Mouse (Mus musculus): ENCODE data around the gene Map3k20. TPM values are rescaled to one million over a fixed set of nuclear protein-coding genes. Genes with fewer than 3 reads are reported as not detected.

The Map3k20 gene
- polyA plus RNA-seq, 1 experiment from 2014 or later, result 7.5 TPM

DNA sequence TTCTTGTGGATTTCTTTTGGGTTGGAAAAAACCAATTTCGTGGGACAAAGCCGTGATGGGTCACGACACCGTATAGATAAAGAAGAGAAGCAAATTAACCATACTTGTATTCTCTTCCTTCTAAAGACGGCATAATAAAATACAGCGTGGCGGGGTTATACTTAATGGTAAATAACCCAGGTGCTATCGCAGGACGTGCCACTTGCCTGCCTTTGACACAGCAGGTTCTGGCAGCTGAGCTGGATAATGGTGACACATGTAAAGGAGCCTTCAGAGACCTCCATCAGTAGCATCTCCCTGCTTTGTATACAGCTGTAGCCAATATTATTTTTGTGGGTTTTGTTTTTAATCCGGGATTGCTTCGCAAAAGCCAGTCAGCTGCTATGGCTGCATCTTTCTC, 141.9 kb downstream of the Map3k20 start:
- 82% methylated on average over 11 of the region's 11 CpGs for WGBS (ENCODE audit: insufficient replicate concordance)
- Histone ChIP-seq H3K9ac (no peak overlapping the region), H3K4me3 (replicated peaks) (no peak overlapping the region), H3K36me3 (replicated peaks) (no peaks in the 10 kb centered on the region), H3K4me1 (replicated peaks) (no peaks in the 10 kb centered on the region), H3K27me3 (no peaks in the 10 kb centered on the region), H3K9me3 (replicated peaks) (no peaks in the 10 kb centered on the region), H3K27ac (replicated peaks) (no peak overlapping the region), H3K4me2 (no peak overlapping the region)
- ATAC-seq (ENCODE audit: insufficient read depth), result no peak

DNA sequence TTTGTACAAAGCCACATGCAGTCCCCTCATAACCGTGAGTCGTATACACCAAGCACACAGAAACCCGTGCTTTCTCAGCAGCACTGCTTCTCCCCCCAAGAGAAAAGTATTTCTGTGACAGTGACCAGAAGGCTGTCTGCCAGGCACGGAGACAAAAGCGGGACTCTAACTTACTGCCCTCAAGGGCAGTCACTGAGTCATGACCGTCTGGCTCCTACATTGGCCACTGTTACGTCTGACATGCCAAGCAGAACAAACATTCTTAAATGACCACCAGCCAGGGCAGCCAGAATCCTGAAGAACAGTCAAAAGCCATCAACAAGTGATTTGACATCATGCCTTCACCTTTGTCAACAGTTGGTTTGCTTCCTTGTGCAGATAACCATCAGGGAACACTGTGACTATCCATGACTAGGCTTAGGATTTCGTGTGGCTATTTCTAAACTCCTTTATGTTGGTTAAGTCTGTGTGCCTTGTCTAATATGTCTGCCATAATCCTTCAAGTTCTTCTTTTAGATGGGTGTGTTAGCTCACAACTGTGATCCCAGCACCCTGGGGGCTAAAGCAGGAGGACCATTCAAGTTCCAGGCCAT, 153.6 kb downstream of the Map3k20 start:
- Histone ChIP-seq H3K9me3 (replicated peaks) (no peaks in the 10 kb centered on the region), H3K27ac (replicated peaks) (no peak overlapping the region), H3K9ac (no peak overlapping the region), H3K36me3 (replicated peaks) (peaks cover 40% of the 10 kb centered on the region), H3K4me3 (replicated peaks) (no peak overlapping the region), H3K4me2 (no peak overlapping the region), H3K4me1 (replicated peaks) (no peaks in the 10 kb centered on the region), H3K27me3 (no peaks in the 10 kb centered on the region)
- WGBS (ENCODE audit: insufficient replicate concordance), result 78% methylated on average over 8 of the region's 8 CpGs
- ATAC-seq (ENCODE audit: insufficient read depth), result no peak

GRCm38 (mm10) chr2:72441010-72441409, 155.6 kb downstream of the Map3k20 start:
- no peaks in the 10 kb centered on the region for H3K4me1 ChIP-seq (replicated peaks)
- no peak overlapping the region for H3K4me3 ChIP-seq (replicated peaks)
- H3K9ac ChIP-seq, result no peak overlapping the region
- no peak for ATAC-seq (ENCODE audit: insufficient read depth)
- H3K4me2 ChIP-seq, result no peak overlapping the region
- 86% methylated on average over 9 of the region's 9 CpGs for WGBS (ENCODE audit: insufficient replicate concordance)
- no peaks in the 10 kb centered on the region for H3K9me3 ChIP-seq (replicated peaks)
- H3K36me3 ChIP-seq (replicated peaks), result peaks cover 23% of the 10 kb centered on the region
- no peaks in the 10 kb centered on the region for H3K27me3 ChIP-seq
- no peak overlapping the region for H3K27ac ChIP-seq (replicated peaks)

DNA sequence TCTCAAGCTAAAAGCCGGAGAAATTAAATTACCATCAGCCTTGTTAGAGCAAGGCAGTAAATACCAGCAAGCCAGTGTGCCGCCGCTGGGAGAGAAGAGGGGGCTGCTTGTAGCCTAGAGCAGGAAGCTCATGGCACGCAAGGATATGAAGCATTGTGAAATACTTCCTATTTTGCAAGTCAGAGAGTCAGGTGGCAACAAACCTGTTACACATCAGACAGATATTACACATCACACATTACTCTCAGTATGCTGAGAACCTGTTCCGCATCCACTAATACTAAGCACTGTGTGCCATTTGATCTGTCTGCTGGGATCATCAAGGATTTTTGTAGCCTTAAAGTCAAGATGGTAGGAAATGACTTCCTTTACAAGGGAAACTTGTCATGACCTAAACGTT, 157.4 kb downstream of the Map3k20 start:
- H3K4me3 ChIP-seq (replicated peaks), result no peak overlapping the region
- no peaks in the 10 kb centered on the region for H3K9me3 ChIP-seq (replicated peaks)
- no peak overlapping the region for H3K4me2 ChIP-seq
- H3K9ac ChIP-seq, result no peak overlapping the region
- peaks cover 23% of the 10 kb centered on the region for H3K36me3 ChIP-seq (replicated peaks)
- ATAC-seq (ENCODE audit: insufficient read depth), result no peak
- 65% methylated on average over 6 of the region's 6 CpGs for WGBS (ENCODE audit: insufficient replicate concordance)
- H3K27me3 ChIP-seq, result no peaks in the 10 kb centered on the region
- no peak overlapping the region for H3K27ac ChIP-seq (replicated peaks)
- H3K4me1 ChIP-seq (replicated peaks), result no peaks in the 10 kb centered on the region

- 43% methylated on average over 3 of the region's 3 CpGs for WGBS (ENCODE audit: insufficient replicate concordance)
- Histone ChIP-seq H3K9me3 (replicated peaks) (no peaks in the 10 kb centered on the region), H3K27ac (replicated peaks) (no peak overlapping the region), H3K4me2 (no peak overlapping the region), H3K27me3 (no peaks in the 10 kb centered on the region), H3K4me3 (replicated peaks) (no peak overlapping the region), H3K36me3 (replicated peaks) (peaks cover 16% of the 10 kb centered on the region), H3K4me1 (replicated peaks) (no peaks in the 10 kb centered on the region), H3K9ac (no peak overlapping the region)
- no peak for ATAC-seq (ENCODE audit: insufficient read depth)
These were observed 158.5 kb downstream of the Map3k20 start for GRCm38 (mm10) chr2:72443960-72444359.

- 72% methylated on average over 3 of the region's 3 CpGs for WGBS (ENCODE audit: insufficient replicate concordance)
- Histone ChIP-seq H3K27me3 (no peaks in the 10 kb centered on the region), H3K36me3 (replicated peaks) (peaks cover 6% of the 10 kb centered on the region), H3K9me3 (replicated peaks) (no peaks in the 10 kb centered on the region), H3K9ac (no peak overlapping the region), H3K4me3 (replicated peaks) (no peak overlapping the region), H3K4me1 (replicated peaks) (no peaks in the 10 kb centered on the region), H3K4me2 (no peak overlapping the region), H3K27ac (replicated peaks) (0 out of 2 replicates have a peak overlapping the region, but pooled peaks have one; percentile 29)
- ATAC-seq (ENCODE audit: insufficient read depth), result no peak
These were observed 160.7 kb downstream of the Map3k20 start for GRCm38 (mm10) chr2:72446106-72446505.

DNA sequence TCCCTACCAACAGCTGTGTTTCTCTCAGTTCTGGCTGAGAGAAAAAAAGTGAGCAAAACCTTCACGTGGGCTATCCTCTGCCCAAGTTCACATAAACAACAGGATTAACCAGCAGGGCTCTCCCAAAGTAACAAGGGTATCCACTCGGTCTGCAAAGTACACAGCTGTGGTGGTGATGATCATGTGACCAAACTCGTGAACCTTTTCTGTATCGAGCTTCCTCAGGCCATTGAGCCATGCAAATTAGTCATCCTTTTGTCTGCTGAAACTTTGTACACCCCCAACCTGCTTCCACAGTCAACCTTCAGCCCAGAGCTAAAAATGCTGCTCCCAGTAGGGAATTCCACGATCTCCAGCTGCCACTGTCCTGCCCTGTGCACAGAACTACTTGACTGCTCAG, 161.2 kb downstream of the Map3k20 start:
- H3K4me2 ChIP-seq, result no peak overlapping the region
- peaks cover 1% of the 10 kb centered on the region; the same call in 1 of the 2 replicates for H3K36me3 ChIP-seq (replicated peaks)
- H3K4me3 ChIP-seq (replicated peaks), result no peak overlapping the region
- no peak overlapping the region for H3K9ac ChIP-seq
- no peaks in the 10 kb centered on the region for H3K4me1 ChIP-seq (replicated peaks)
- WGBS (ENCODE audit: insufficient replicate concordance), result 49% methylated on average over 5 of the region's 5 CpGs
- no peaks in the 10 kb centered on the region for H3K9me3 ChIP-seq (replicated peaks)
- no peak for ATAC-seq (ENCODE audit: insufficient read depth)
- no peaks in the 10 kb centered on the region for H3K27me3 ChIP-seq
- H3K27ac ChIP-seq (replicated peaks), result no peak overlapping the region

DNA sequence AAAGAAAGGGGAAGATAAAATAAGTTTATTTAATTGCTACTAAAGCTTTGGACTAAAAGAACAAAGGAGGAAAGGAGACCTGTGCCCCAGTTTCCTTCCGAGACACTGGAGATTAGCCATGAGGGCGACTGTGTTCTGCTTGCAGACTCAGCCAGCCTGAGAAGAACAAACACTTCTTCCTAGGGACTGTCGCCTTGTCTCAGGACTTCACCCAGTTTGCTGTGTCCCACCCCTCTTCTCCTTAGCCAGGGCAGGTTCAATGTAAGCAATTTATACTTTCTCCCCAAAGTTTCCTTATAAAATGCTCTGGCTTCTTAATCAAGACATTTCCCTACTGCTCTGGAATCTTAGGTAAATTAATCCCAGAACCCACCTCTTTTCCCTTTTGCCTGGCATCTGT, 168.1 kb downstream of the Map3k20 start:
- 49% methylated on average over 3 of the region's 3 CpGs for WGBS (ENCODE audit: insufficient replicate concordance)
- no peaks in the 10 kb centered on the region for H3K4me1 ChIP-seq (replicated peaks)
- no peak overlapping the region for H3K4me2 ChIP-seq
- H3K27me3 ChIP-seq, result no peaks in the 10 kb centered on the region
- no peaks in the 10 kb centered on the region for H3K36me3 ChIP-seq (replicated peaks)
- H3K27ac ChIP-seq (replicated peaks), result no peak overlapping the region
- no peaks in the 10 kb centered on the region for H3K9me3 ChIP-seq (replicated peaks)
- H3K9ac ChIP-seq, result no peak overlapping the region
- no peak for ATAC-seq (ENCODE audit: insufficient read depth)
- no peak overlapping the region for H3K4me3 ChIP-seq (replicated peaks)

- WGBS (ENCODE audit: insufficient replicate concordance), result 28% methylated on average over 1 of the region's 1 CpGs
- no peaks in the 10 kb centered on the region for H3K27me3 ChIP-seq
- no peak overlapping the region for H3K4me2 ChIP-seq
- no peaks in the 10 kb centered on the region for H3K4me1 ChIP-seq (replicated peaks)
- no peak overlapping the region for H3K9ac ChIP-seq
- H3K4me3 ChIP-seq (replicated peaks), result no peak overlapping the region
- no peaks in the 10 kb centered on the region for H3K36me3 ChIP-seq (replicated peaks)
- ATAC-seq (ENCODE audit: insufficient read depth), result no peak
- no peak overlapping the region for H3K27ac ChIP-seq (replicated peaks)
- no peaks in the 10 kb centered on the region for H3K9me3 ChIP-seq (replicated peaks)
These were observed 170.8 kb downstream of the Map3k20 start for GRCm38 (mm10) chr2:72456189-72456588.

DNA sequence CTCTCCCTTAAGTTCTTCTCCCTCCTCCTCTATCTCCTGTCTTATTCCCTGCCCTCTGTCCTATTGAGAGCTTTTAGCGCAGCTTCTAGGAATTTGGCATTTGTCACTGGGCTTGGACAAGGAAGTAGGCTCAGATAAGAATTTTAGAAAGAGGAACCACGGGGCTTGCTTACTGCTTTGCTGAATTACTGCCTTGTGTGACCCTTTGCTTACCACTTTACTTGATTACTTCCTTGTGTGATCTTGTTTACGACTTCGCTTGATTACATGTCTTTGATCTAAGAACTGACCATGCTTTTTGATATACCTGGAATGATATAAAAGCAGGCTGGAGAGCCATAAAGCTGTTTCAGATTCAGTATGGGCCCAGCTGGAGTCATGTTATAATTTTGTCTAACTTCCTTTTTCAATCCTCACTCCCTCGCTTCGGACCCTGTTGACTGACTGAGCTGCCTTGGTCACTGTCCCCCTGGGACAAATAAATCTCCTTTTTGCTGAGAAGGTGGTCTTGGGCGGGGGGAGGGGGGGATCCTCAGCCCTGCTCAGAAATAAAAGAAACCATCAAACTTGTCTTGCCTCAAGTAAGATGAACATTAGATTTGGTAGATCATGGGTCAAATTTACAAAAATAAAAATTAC, 179.1 kb downstream of the Map3k20 start:
- 16% methylated on average over 7 of the region's 7 CpGs for WGBS (ENCODE audit: insufficient replicate concordance)

GRCm38 (mm10) chr2:72467604-72468003, 182.2 kb downstream of the Map3k20 start:
- H3K27me3 ChIP-seq, result 0 out of 2 replicates have a peak, but pooled peaks cover 3% of the 10 kb centered on the region

More for the DNA sequence above, 179.1 kb downstream of the Map3k20 start:
- no peak overlapping the region for H3K4me3 ChIP-seq (replicated peaks)
- no peaks in the 10 kb centered on the region for H3K36me3 ChIP-seq (replicated peaks)
- no peaks in the 10 kb centered on the region for H3K9me3 ChIP-seq (replicated peaks)
- no peaks in the 10 kb centered on the region for H3K4me1 ChIP-seq (replicated peaks)
- no peak overlapping the region for H3K27ac ChIP-seq (replicated peaks)
- no peak overlapping the region for H3K9ac ChIP-seq
- H3K27me3 ChIP-seq, result 0 out of 2 replicates have a peak, but pooled peaks cover 5% of the 10 kb centered on the region
- no peak overlapping the region for H3K4me2 ChIP-seq
- ATAC-seq (ENCODE audit: insufficient read depth), result no peak

More at GRCm38 (mm10) chr2:72467604-72468003, 182.2 kb downstream of the Map3k20 start:
- no peak overlapping the region for H3K27ac ChIP-seq (replicated peaks)
- ATAC-seq (ENCODE audit: insufficient read depth), result no peak
- peaks cover 3% of the 10 kb centered on the region; the same call in 1 of the 2 replicates for H3K4me1 ChIP-seq (replicated peaks)
- H3K36me3 ChIP-seq (replicated peaks), result no peaks in the 10 kb centered on the region
- H3K4me2 ChIP-seq, result no peak overlapping the region
- H3K9me3 ChIP-seq (replicated peaks), result no peaks in the 10 kb centered on the region
- H3K4me3 ChIP-seq (replicated peaks), result no peak overlapping the region
- H3K9ac ChIP-seq, result no peak overlapping the region
- WGBS (ENCODE audit: insufficient replicate concordance), result 57% methylated on average over 1 of the region's 1 CpGs
